Mouse (Mus musculus) kidney, adult 2 months (tissue): Measurements from ENCODE around the gene Lix1l.

Experiments
- CTCF ChIP-seq: fragments of 200-500 bp; conservative IDR thresholded peaks from 2 replicates; pipeline ENCODE4 v1.5.1; 2011; ENCODE audit warnings: low read depth, mild to moderate bottlenecking, control low read depth, low read length, moderate library complexity, mixed read lengths; ENCODE audit not compliant: insufficient read depth, insufficient read length
- POLR2A ChIP-seq: fragments of 200-500 bp; IDR thresholded peaks from one replicate; pipeline ENCODE4 v1.6.1; 2011; ENCODE audit warnings: low read depth, low read length, control low read depth

- TF ChIP-seq CTCF (no peak), POLR2A (no peak)
These were observed 1.5 kb upstream of the Lix1l start for GRCm38 (mm10) chr3:96599411-96599810.
